Mouse (Mus musculus): Measurements from ENCODE around the gene Nags. TPM values are rescaled to one million over a fixed set of nuclear protein-coding genes. Genes with fewer than 3 reads are reported as not detected.

Gene Nags
- polyA plus RNA-seq, 1 experiment from 2014 or later = 1.3 TPM

GRCm38 (mm10) chr11:102165971-102166722 is 20.8 kb downstream of the Nags start:
- peaks cover 92% of the 10 kb centered on the region for H3K36me3 ChIP-seq
- DNase-seq (ENCODE audit: low spot score) = no peak
- H3K4me1 ChIP-seq = 0 out of 2 replicates have a peak, but pooled peaks cover 5% of the 10 kb centered on the region

GRCm38 (mm10) chr11:102167539-102167938 is 22.2 kb downstream of the Nags start:
- DNase-seq (ENCODE audit: low spot score) = no peak
- Histone ChIP-seq H3K36me3 (peaks cover 81% of the 10 kb centered on the region), H3K27ac (no peak overlapping the region), H3K27me3 (ENCODE audit: insufficient read depth, poor library complexity, severe bottlenecking) (no peaks in the 10 kb centered on the region), H3K4me3 (no peak overlapping the region), H3K9me3 (no peaks in the 10 kb centered on the region), H3K4me1 (0 out of 2 replicates have a peak, but pooled peaks cover 5% of the 10 kb centered on the region)
- 93% methylated on average over 5 of the region's 5 CpGs for WGBS

More at GRCm38 (mm10) chr11:102165971-102166722, 20.8 kb downstream of the Nags start:
- no peaks in the 10 kb centered on the region for H3K9me3 ChIP-seq
- WGBS = 73% methylated on average over 6 of the region's 6 CpGs
- no peaks in the 10 kb centered on the region for H3K27me3 ChIP-seq (ENCODE audit: insufficient read depth, poor library complexity, severe bottlenecking)
- H3K4me3 ChIP-seq = no peak overlapping the region
- H3K27ac ChIP-seq = no peak overlapping the region

- Histone ChIP-seq H3K4me3 (no peak overlapping the region), H3K9me3 (no peaks in the 10 kb centered on the region), H3K27ac (no peak overlapping the region), H3K27me3 (ENCODE audit: insufficient read depth, poor library complexity, severe bottlenecking) (no peaks in the 10 kb centered on the region), H3K4me1 (0 out of 2 replicates have a peak, but pooled peaks cover 5% of the 10 kb centered on the region), H3K36me3 (peaks cover 71% of the 10 kb centered on the region)
- 84% methylated on average over 5 of the region's 5 CpGs for WGBS
- no peak for DNase-seq (ENCODE audit: low spot score)
These were observed 23.4 kb downstream of the Nags start for GRCm38 (mm10) chr11:102168689-102169088.

- Histone ChIP-seq H3K27me3 (ENCODE audit: insufficient read depth, poor library complexity, severe bottlenecking) (no peaks in the 10 kb centered on the region), H3K4me1 (peaks cover 11% of the 10 kb centered on the region), H3K36me3 (peaks cover 71% of the 10 kb centered on the region), H3K4me3 (no peak overlapping the region), H3K9me3 (no peaks in the 10 kb centered on the region), H3K27ac (no peak overlapping the region)
- DNase-seq (ENCODE audit: low spot score) = no peak
These were observed 34.5 kb downstream of the Nags start for GRCm38 (mm10) chr11:102179836-102180235.

- DNase-seq (ENCODE audit: low spot score) = no peak
- 5% methylated on average over 7 of the region's 7 CpGs for WGBS
- Histone ChIP-seq H3K27ac (peak overlapping the region; percentile 98), H3K36me3 (peaks cover 30% of the 10 kb centered on the region), H3K4me3 (peak overlapping the region; percentile 97), H3K27me3 (ENCODE audit: insufficient read depth, poor library complexity, severe bottlenecking) (no peaks in the 10 kb centered on the region), H3K4me1 (peaks cover 15% of the 10 kb centered on the region), H3K9me3 (no peaks in the 10 kb centered on the region)
These were observed 38.9 kb downstream of the Nags start for GRCm38 (mm10) chr11:102184253-102184645.

- Histone ChIP-seq H3K27ac (peak within 1 kb of the TSS; percentile 98), H3K36me3 (peaks cover 26% of the 10 kb centered on the region), H3K4me1 (peaks cover 21% of the 10 kb centered on the region), H3K9me3 (no peaks in the 10 kb centered on the region), H3K27me3 (ENCODE audit: insufficient read depth, poor library complexity, severe bottlenecking) (no peaks in the 10 kb centered on the region), H3K4me3 (peak within 1 kb of the TSS; percentile 97)
- WGBS = under 1% methylated on average over 65 of the region's 70 CpGs
- DNase-seq (ENCODE audit: low spot score) = peak; percentile 94
These were observed 39.6 kb downstream of the Nags start, which contains the start of gene Lsm12 for GRCm38 (mm10) chr11:102184646-102185495. TSS of gene Lsm12 (minus strand) at chr11:102185296.

- WGBS = 49% methylated on average over 3 of the region's 3 CpGs
- Histone ChIP-seq H3K27me3 (ENCODE audit: insufficient read depth, poor library complexity, severe bottlenecking) (no peaks in the 10 kb centered on the region), H3K36me3 (peaks cover 20% of the 10 kb centered on the region), H3K4me3 (peak overlapping the region; percentile 97), H3K4me1 (peaks cover 29% of the 10 kb centered on the region), H3K9me3 (no peaks in the 10 kb centered on the region), H3K27ac (peak overlapping the region; percentile 98)
- DNase-seq (ENCODE audit: low spot score) = no peak
These were observed 40.4 kb downstream of the Nags start for GRCm38 (mm10) chr11:102185677-102186076.

- H3K27ac ChIP-seq = no peak overlapping the region
- peaks cover 34% of the 10 kb centered on the region for H3K4me1 ChIP-seq
- H3K27me3 ChIP-seq (ENCODE audit: insufficient read depth, poor library complexity, severe bottlenecking) = no peaks in the 10 kb centered on the region
- H3K9me3 ChIP-seq = no peaks in the 10 kb centered on the region
- peaks cover 15% of the 10 kb centered on the region for H3K36me3 ChIP-seq
- no peak for DNase-seq (ENCODE audit: low spot score)
- H3K4me3 ChIP-seq = no peak overlapping the region
- WGBS = 71% methylated on average over 1 of the region's 1 CpGs
These were observed 40.9 kb downstream of the Nags start for GRCm38 (mm10) chr11:102186235-102186634.

- peak overlapping the region; percentile 84 for H3K27ac ChIP-seq
- 64% methylated on average over 6 of the region's 6 CpGs for WGBS
These were observed 43.7 kb downstream of the Nags start for GRCm38 (mm10) chr11:102188980-102189379.

GRCm38 (mm10) chr11:102189461-102190436 is 44.4 kb downstream of the Nags start, which contains the start of gene G6pc3:
TSS of gene G6pc3 (plus strand) at chr11:102189620.
- 3% methylated on average over 50 of the region's 50 CpGs for WGBS
- peak within 1 kb of the TSS; percentile 84 for H3K27ac ChIP-seq

More at GRCm38 (mm10) chr11:102188980-102189379, 43.7 kb downstream of the Nags start:
- no peaks in the 10 kb centered on the region for H3K27me3 ChIP-seq (ENCODE audit: insufficient read depth, poor library complexity, severe bottlenecking)
- peak overlapping the region; percentile 72 for H3K4me3 ChIP-seq
- peaks cover 30% of the 10 kb centered on the region for H3K4me1 ChIP-seq
- no peaks in the 10 kb centered on the region for H3K9me3 ChIP-seq
- peaks cover 20% of the 10 kb centered on the region for H3K36me3 ChIP-seq
- no peak for DNase-seq (ENCODE audit: low spot score)

GRCm38 (mm10) chr11:102190848-102191247 is 45.5 kb downstream of the Nags start:
- Histone ChIP-seq H3K36me3 (peaks cover 39% of the 10 kb centered on the region), H3K27me3 (ENCODE audit: insufficient read depth, poor library complexity, severe bottlenecking) (no peaks in the 10 kb centered on the region), H3K27ac (no peak overlapping the region), H3K4me3 (peak overlapping the region; percentile 72), H3K4me1 (peaks cover 27% of the 10 kb centered on the region), H3K9me3 (no peaks in the 10 kb centered on the region)
- no peak for DNase-seq (ENCODE audit: low spot score)
- 40% methylated on average over 4 of the region's 4 CpGs for WGBS

More at GRCm38 (mm10) chr11:102189461-102190436, 44.4 kb downstream of the Nags start, which contains the start of gene G6pc3:
- H3K36me3 ChIP-seq = peaks cover 28% of the 10 kb centered on the region
- H3K9me3 ChIP-seq = no peaks in the 10 kb centered on the region
- H3K4me3 ChIP-seq = peak within 1 kb of the TSS; percentile 72
- no peaks in the 10 kb centered on the region for H3K27me3 ChIP-seq (ENCODE audit: insufficient read depth, poor library complexity, severe bottlenecking)
- peak; percentile 96 for DNase-seq (ENCODE audit: low spot score)
- H3K4me1 ChIP-seq = peaks cover 25% of the 10 kb centered on the region

Measured in heart, embryonic 10.5 days (tissue).